Mouse (Mus musculus) MEL (cell line): Measurements from ENCODE around the gene Gm11437. TPM values are rescaled to one million over a fixed set of nuclear protein-coding genes. Genes with fewer than 3 reads are reported as not detected.

Experiments used
- DNase-seq: peaks from one replicate; pipeline ENCODE4 v3.0.0; 2011; ENCODE audit warnings: low read depth, low spot score
- H3K27ac ChIP-seq: 2 replicates; pipeline ENCODE4 v1.5.1; 2012; ENCODE audit warnings: low read depth, mild to moderate bottlenecking, control low read depth, low read length, moderate library complexity; ENCODE audit not compliant: control insufficient read depth
- H3K27me3 ChIP-seq, 2 experiments: fragments of 150-350 bp in 1 of 2; sonication (generic) in 1 of 2; 2 replicates each; pipeline ENCODE4 v1.6.1; 2012; ENCODE audit warnings: low read length in 2 of 2, mild to moderate bottlenecking in 2 of 2, improper control_type of control experiment in 1 of 2, moderate library complexity in 1 of 2; ENCODE audit not compliant: insufficient read depth in 2 of 2, control insufficient read depth in 1 of 2
- H3K36me3 ChIP-seq, 2 experiments: 2 replicates each; pipeline ENCODE4 v1.6.1; 2012 to 2014; ENCODE audit warnings: low read length in 2 of 2, improper control_type of control experiment in 1 of 2, inconsistent platforms in 1 of 2, mild to moderate bottlenecking in 1 of 2; ENCODE audit not compliant: insufficient read depth in 2 of 2, control insufficient read depth in 1 of 2
- H3K4me1 ChIP-seq, 2 experiments: fragments of 150-350 bp in 1 of 2; sonication (generic) in 1 of 2; 2 replicates each; pipeline ENCODE4 v1.6.1; 2012; ENCODE audit warnings: low read length in 2 of 2, improper control_type of control experiment in 1 of 2, mild to moderate bottlenecking in 1 of 2; ENCODE audit not compliant: insufficient read depth in 2 of 2, control insufficient read depth in 1 of 2
- H3K4me3 ChIP-seq, 2 experiments: fragments of 150-350 bp in 1 of 2; sonication (generic) in 1 of 2; 2 replicates each; pipeline ENCODE4 v1.5.1; 2012; ENCODE audit warnings: low read depth in 2 of 2, low read length in 2 of 2, mild to moderate bottlenecking in 2 of 2, moderate library complexity in 2 of 2, control low read depth in 1 of 2, improper control_type of control experiment in 1 of 2; ENCODE audit not compliant: control insufficient read depth in 1 of 2, insufficient read depth in 1 of 2
- H3K79me2 ChIP-seq: 2 replicates; pipeline ENCODE4 v1.6.1; 2012; ENCODE audit warnings: mild to moderate bottlenecking, low read length, moderate library complexity; ENCODE audit not compliant: control insufficient read depth, poor library complexity, insufficient read depth
- H3K9ac ChIP-seq: 2 replicates; pipeline ENCODE4 v1.6.1; 2012; ENCODE audit warnings: low read depth, mild to moderate bottlenecking, control low read depth, low read length, moderate library complexity; ENCODE audit not compliant: control insufficient read depth, poor library complexity, severe bottlenecking
- H3K9me3 ChIP-seq: fragments of 150-350 bp; sonication (generic); replicated peaks from 2 replicates; pipeline ENCODE4 v1.6.1; 2012; ENCODE audit warnings: mild to moderate bottlenecking, low read length, improper control_type of control experiment, moderate library complexity; ENCODE audit not compliant: insufficient read depth
- CHD1 ChIP-seq: IDR thresholded peaks from 2 replicates; pipeline ENCODE4 v1.6.1; 2012; ENCODE audit warnings: low read depth, mild to moderate bottlenecking, inconsistent platforms, low read length, improper control_type of control experiment
- E2F4 ChIP-seq: IDR thresholded peaks from 2 replicates; pipeline ENCODE4 v1.6.1; 2011; ENCODE audit warnings: low read depth, low read length, improper control_type of control experiment, borderline replicate concordance
- GABPA ChIP-seq: IDR thresholded peaks from 2 replicates; pipeline ENCODE4 v1.6.1; 2012; ENCODE audit warnings: low read depth, mild to moderate bottlenecking, inconsistent platforms, low read length, improper control_type of control experiment, moderate library complexity
- GATA1 ChIP-seq: IDR thresholded peaks from 2 replicates; pipeline ENCODE4 v1.6.1; 2011; ENCODE audit warnings: low read depth, low read length, improper control_type of control experiment
- MEF2A ChIP-seq: IDR thresholded peaks from 2 replicates; pipeline ENCODE4 v1.6.1; 2014; ENCODE audit warnings: low read depth, mild to moderate bottlenecking, inconsistent platforms, low read length, improper control_type of control experiment; ENCODE audit not compliant: poor library complexity, insufficient replicate concordance, severe bottlenecking; ENCODE audit errors: extremely low read depth
- NELFE ChIP-seq: IDR thresholded peaks from 2 replicates; pipeline ENCODE4 v1.6.1; 2011; ENCODE audit warnings: low read depth, low read length, improper control_type of control experiment
- POLR2A ChIP-seq, 2 experiments: IDR thresholded peaks; 2 replicates each; pipeline ENCODE4 v1.6.1; 2011 to 2012; ENCODE audit warnings: low read length in 2 of 2, mild to moderate bottlenecking in 2 of 2, control low read depth in 1 of 2, improper control_type of control experiment in 1 of 2, low read depth in 1 of 2, moderate library complexity in 1 of 2; ENCODE audit not compliant: control insufficient read depth in 1 of 2, insufficient read depth in 1 of 2, poor library complexity in 1 of 2
- POLR2AphosphoS5 ChIP-seq: IDR thresholded peaks from 2 replicates; pipeline ENCODE4 v1.6.1; 2012; ENCODE audit warnings: low read depth, borderline replicate concordance, mild to moderate bottlenecking, inconsistent platforms, low read length, moderate library complexity, mixed read lengths
- RAD21 ChIP-seq: IDR thresholded peaks from 2 replicates; pipeline ENCODE4 v1.6.1; 2011; ENCODE audit warnings: mild to moderate bottlenecking, low read depth, low read length, improper control_type of control experiment
- SIN3A ChIP-seq: IDR thresholded peaks from 2 replicates; pipeline ENCODE4 v1.6.1; 2012; ENCODE audit warnings: low read length, improper control_type of control experiment, inconsistent platforms
- TBP ChIP-seq: IDR thresholded peaks from 2 replicates; pipeline ENCODE4 v1.8.0; 2011; ENCODE audit warnings: low read depth, low read length, improper control_type of control experiment
- TCF12 ChIP-seq: IDR thresholded peaks from 2 replicates; pipeline ENCODE4 v1.6.1; 2014; ENCODE audit warnings: low read depth, mild to moderate bottlenecking, inconsistent platforms, low read length, improper control_type of control experiment, moderate library complexity
- UBTF ChIP-seq: IDR thresholded peaks from 2 replicates; pipeline ENCODE4 v1.6.1; 2012; ENCODE audit warnings: low read depth, mild to moderate bottlenecking, inconsistent platforms, low read length, improper control_type of control experiment, moderate library complexity, borderline replicate concordance; ENCODE audit not compliant: insufficient read depth
- USF1 ChIP-seq: IDR thresholded peaks from 2 replicates; pipeline ENCODE4 v1.6.1; 2014; ENCODE audit warnings: low read depth, mild to moderate bottlenecking, inconsistent platforms, low read length, improper control_type of control experiment, moderate library complexity
- ZC3H11A ChIP-seq: IDR thresholded peaks from 2 replicates; pipeline ENCODE4 v1.6.1; 2012; ENCODE audit warnings: low read depth, mild to moderate bottlenecking, inconsistent platforms, low read length, improper control_type of control experiment
- ZKSCAN1 ChIP-seq: IDR thresholded peaks from 2 replicates; pipeline ENCODE4 v1.6.1; 2012; ENCODE audit warnings: low read depth, mild to moderate bottlenecking, inconsistent platforms, low read length, improper control_type of control experiment, moderate library complexity
- polyA plus RNA-seq, 2 experiments: library from polyadenylated mRNA; stranded (reverse) in 1 of 2; unstranded in 1 of 2; fragments of >175 nt in 1 of 2; fragments of >200 nt in 1 of 2; gene quantifications; 2 replicates each; pipeline versions ENCODE4 v1.2.1 to v1.2.4; 2012; ENCODE audit warnings: low replicate concordance in 2 of 2, low read depth in 1 of 2; ENCODE audit not compliant: insufficient read length in 2 of 2, insufficient read depth in 1 of 2, missing spikeins in 1 of 2
- total RNA-seq: library from RNA; depleted of rRNA; stranded (reverse); fragments of 300-350 nt; gene quantifications from 2 replicates; pipeline ENCODE4 v1.2.3, GENCODE M21; 2012

Gene Gm11437
- total and polyA plus RNA-seq, 3 experiments = not detected

- Histone ChIP-seq H3K9ac (no peak overlapping the region), H3K4me3 (no peak overlapping the region), H3K27ac (no peak overlapping the region), H3K4me1 (0 out of 4 replicates have a peak, but pooled peaks cover 0 to 4% of the 10 kb centered on the region in 2 experiments), H3K27me3 (no peaks in the 10 kb centered on the region), H3K36me3 (peaks cover 3 to 17% of the 10 kb centered on the region in 2 experiments; a peak in 3 of 4 replicates), H3K9me3 (no peaks in the 10 kb centered on the region), H3K79me2 (peaks cover 5% of the 10 kb centered on the region; the same call in 1 of the 2 replicates)
- DNase-seq = no peak
- TF ChIP-seq SIN3A = no peak
- no peak for TF ChIP-seq POLR2A (IDR thresholded peaks at IDR 0.05; ENCODE audit: control insufficient read depth in 1 of 2, insufficient read depth in 1 of 2, low read depth in 1 of 2, low read length in 2 of 2, poor library complexity in 1 of 2)
- TF ChIP-seq ZC3H11A = no peak
- TF ChIP-seq TBP = no peak
- no peak for TF ChIP-seq TCF12
- TF ChIP-seq NELFE = no peak
Measured at GRCm38 (mm10) chr11:84197607-84198402, 30.5 kb upstream of the Gm11437 start.

DNA sequence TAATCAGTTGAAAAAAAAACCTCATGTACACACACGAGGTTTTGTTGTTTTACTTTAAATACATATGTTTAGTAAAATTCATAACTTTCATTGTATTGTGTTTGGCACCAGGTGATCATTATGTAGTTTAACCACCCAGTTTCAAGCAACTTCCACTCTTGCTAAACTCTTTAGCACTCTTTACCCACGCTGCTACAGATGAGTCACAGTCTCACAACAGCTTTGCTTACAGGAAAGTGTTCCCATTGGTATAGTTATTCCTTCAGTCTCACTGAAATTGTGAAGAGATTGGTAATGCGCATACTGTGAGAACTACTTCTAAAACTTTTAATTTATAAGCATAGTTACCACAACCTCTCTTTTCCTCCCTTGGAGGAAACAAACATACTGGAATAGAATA is 27.5 kb upstream of the Gm11437 start:
- no peak for DNase-seq
- no peaks in the 10 kb centered on the region for H3K27me3 ChIP-seq
- no peak for TF ChIP-seq MEF2A
- no peak for TF ChIP-seq TBP
- TF ChIP-seq USF1 = no peak
- no peak for TF ChIP-seq NELFE
- no peak for TF ChIP-seq TCF12
- no peak for TF ChIP-seq GABPA
- TF ChIP-seq SIN3A = no peak
- no peak for TF ChIP-seq UBTF
- no peak for TF ChIP-seq E2F4
- no peak for TF ChIP-seq GATA1
- no peak for TF ChIP-seq RAD21
- no peak for TF ChIP-seq POLR2AphosphoS5
- no peak for TF ChIP-seq ZKSCAN1
- TF ChIP-seq CHD1 = no peak
- TF ChIP-seq, all 39 proteins: peak for 0
- H3K4me3 ChIP-seq = no peak overlapping the region
- no peak overlapping the region for H3K9ac ChIP-seq
- 0 out of 4 replicates have a peak, but pooled peaks cover 0 to 4% of the 10 kb centered on the region in 2 experiments for H3K4me1 ChIP-seq
- no peak overlapping the region for H3K27ac ChIP-seq
- H3K9me3 ChIP-seq = no peaks in the 10 kb centered on the region
- H3K36me3 ChIP-seq = peaks cover 3 to 11% of the 10 kb centered on the region in 2 experiments; a peak in 3 of 4 replicates
- peaks cover 13% of the 10 kb centered on the region; the same call in 1 of the 2 replicates for H3K79me2 ChIP-seq
